Mouse (Mus musculus) kidney, embryonic 14.5 days (tissue): Measurements from ENCODE around the gene Galc. TPM values are rescaled to one million over a fixed set of nuclear protein-coding genes. Genes with fewer than 3 reads are reported as not detected.

ENCODE experiments used
- ATAC-seq: fragments of 200-750 bp; cut with Nextera tagmentation; 2 replicates; pipeline ENCODE4 v1.8.0; 2017; ENCODE audit warnings: moderate number of reproducible peaks, mild to moderate bottlenecking, moderate TSS enrichment, moderate library complexity; ENCODE audit not compliant: low FRiP score, low TSS enrichment
- H3K27ac ChIP-seq: fragments of 300-500 bp; sonication (generic); 2 replicates; pipeline ENCODE4 v1.5.1; 2014; ENCODE audit warnings: low read depth, mild to moderate bottlenecking, low read length, moderate library complexity, mixed read lengths
- H3K27me3 ChIP-seq: fragments of 300-500 bp; sonication (generic); 2 replicates; pipeline ENCODE4 v1.6.1; 2014; ENCODE audit warnings: mild to moderate bottlenecking, low read length; ENCODE audit not compliant: control insufficient read depth, insufficient read depth
- H3K36me3 ChIP-seq: fragments of 300-500 bp; sonication (generic); 2 replicates; pipeline ENCODE4 v1.6.1; 2014; ENCODE audit warnings: low read length, mixed read lengths; ENCODE audit not compliant: control insufficient read depth, insufficient read depth
- H3K4me1 ChIP-seq: fragments of 300-500 bp; sonication (generic); 2 replicates; pipeline ENCODE4 v1.6.1; 2014; ENCODE audit warnings: low read length, mixed read lengths; ENCODE audit not compliant: control insufficient read depth, insufficient read depth
- H3K4me2 ChIP-seq: fragments of 300-500 bp; sonication (generic); replicated peaks from 2 replicates; pipeline ENCODE4 v1.6.1; 2014; ENCODE audit warnings: low read depth, mild to moderate bottlenecking, low read length
- H3K4me3 ChIP-seq: fragments of 300-500 bp; sonication (generic); 2 replicates; pipeline ENCODE4 v1.5.1; 2014; ENCODE audit warnings: mild to moderate bottlenecking, low read length
- H3K9ac ChIP-seq: fragments of 300-500 bp; sonication (generic); 2 replicates; pipeline ENCODE4 v1.6.1; 2014; ENCODE audit warnings: low read depth, mild to moderate bottlenecking, low read length, moderate library complexity
- H3K9me3 ChIP-seq: fragments of 300-500 bp; sonication (generic); 2 replicates; pipeline ENCODE4 v1.6.1; 2016; ENCODE audit warnings: low read length; ENCODE audit not compliant: control insufficient read depth
- WGBS: fragments of 180-500 bp; shearing (Covaris S2); extraction: QIAGEN DNeasy Blood & Tissue Kit; methylation state at CpG from one replicate; pipeline ENCODE4 v1.1.7; 2014; 5-methylcytosine and 5-hydroxymethylcytosine counted together
- polyA plus RNA-seq: library from polyadenylated mRNA; unstranded; fragments of >200 nt; fragmentation: Nextera tagmentation; extraction: Ambion mirVana; gene quantifications from 2 replicates; pipeline ENCODE4 v1.2.1, GENCODE M21; 2014

Gene Galc
- polyA plus RNA-seq = 7.7 and 14.9 TPM in 2 replicates

DNA sequence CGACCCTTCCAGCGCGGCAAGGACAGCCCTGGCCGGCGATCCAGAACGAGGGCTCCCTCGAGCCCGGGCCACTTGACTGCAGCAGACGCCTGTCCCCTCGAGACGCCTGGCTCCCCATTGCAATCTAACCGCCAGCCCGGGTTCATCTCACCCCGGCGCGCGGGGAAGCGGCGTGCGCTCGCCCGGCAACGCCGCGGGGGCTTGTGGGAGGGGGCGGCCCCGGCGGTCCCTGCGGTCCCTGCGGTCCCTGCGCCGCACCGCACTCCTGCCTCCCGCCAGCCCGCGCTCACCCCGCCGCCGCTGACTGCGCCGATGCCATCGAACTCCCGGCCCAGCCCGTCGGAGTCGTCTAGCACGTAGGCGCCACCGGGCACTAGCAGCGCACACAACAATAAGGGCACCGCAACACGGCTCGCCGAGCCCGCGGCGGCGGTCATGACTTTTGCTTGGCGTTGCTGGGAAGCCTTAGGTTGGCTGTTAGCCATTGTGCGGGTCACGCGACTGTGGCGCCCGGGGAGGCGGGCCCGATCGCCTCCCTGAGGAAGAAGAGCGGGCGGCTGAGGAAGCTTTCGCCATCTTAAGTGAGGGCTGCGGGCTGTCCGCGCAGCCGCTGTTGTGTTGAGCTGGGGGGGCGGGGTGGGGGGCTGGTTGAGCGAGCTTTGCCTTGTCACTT lies at the start of gene Galc:
TSS of gene Galc (minus strand) at position 615 of the 673 bp plus-strand sequence.
- Histone ChIP-seq H3K9me3 (no peaks in the 10 kb centered on the region), H3K4me3 (peak within 1 kb of the TSS; percentile 85), H3K9ac (peak within 1 kb of the TSS; percentile 96), H3K4me2 (peak within 1 kb of the TSS; percentile 62), H3K27me3 (no peaks in the 10 kb centered on the region), H3K4me1 (0 out of 2 replicates have a peak, but pooled peaks cover 4% of the 10 kb centered on the region), H3K27ac (peak within 1 kb of the TSS; percentile 95), H3K36me3 (no peaks in the 10 kb centered on the region; the same call in 1 of the 2 replicates)
- WGBS = under 1% methylated on average over 70 of the region's 76 CpGs
- ATAC-seq = peak; percentile 95

DNA sequence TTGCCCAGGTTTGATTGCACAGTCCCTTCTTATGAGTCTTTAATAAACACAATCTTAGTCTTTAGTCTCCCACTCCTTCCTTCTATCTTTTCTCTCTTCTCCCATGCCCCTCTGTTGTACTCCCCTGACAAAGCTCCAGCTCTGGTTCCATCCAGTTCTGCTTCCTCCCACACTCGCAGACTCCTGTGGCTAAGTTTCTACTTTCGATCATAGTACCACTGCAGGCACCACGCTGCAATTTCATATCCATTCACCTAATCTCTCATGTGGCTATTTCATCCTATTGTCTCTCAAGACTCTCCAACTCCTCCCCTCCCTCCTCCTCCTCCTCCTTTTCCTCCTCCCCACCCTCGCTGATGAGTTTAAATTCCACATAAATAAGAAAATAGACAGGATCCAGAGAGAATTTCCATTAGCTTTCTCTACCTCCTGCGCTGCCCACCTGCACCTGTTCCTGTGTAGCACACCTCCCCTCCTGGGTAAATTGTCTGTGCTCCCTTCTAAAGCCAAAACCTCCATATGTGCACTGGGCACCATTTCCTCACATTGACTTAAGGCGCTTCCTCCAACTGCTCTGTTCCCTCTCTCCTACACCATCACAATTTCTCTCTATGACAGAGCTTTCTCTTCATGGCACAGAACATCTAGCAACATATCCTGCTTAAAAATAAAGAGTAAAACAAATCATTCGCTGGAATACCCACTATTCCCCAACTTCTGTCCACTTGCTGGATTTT lies 48.1 kb upstream of the Galc start:
- Histone ChIP-seq H3K27ac (no peak overlapping the region), H3K4me2 (no peak overlapping the region), H3K27me3 (no peaks in the 10 kb centered on the region), H3K9ac (no peak overlapping the region), H3K9me3 (no peaks in the 10 kb centered on the region), H3K4me1 (no peaks in the 10 kb centered on the region), H3K36me3 (no peaks in the 10 kb centered on the region), H3K4me3 (no peak overlapping the region)
- ATAC-seq = no peak
- whole genome bisulfite sequencing = 88% methylated on average over 7 of the region's 7 CpGs

DNA sequence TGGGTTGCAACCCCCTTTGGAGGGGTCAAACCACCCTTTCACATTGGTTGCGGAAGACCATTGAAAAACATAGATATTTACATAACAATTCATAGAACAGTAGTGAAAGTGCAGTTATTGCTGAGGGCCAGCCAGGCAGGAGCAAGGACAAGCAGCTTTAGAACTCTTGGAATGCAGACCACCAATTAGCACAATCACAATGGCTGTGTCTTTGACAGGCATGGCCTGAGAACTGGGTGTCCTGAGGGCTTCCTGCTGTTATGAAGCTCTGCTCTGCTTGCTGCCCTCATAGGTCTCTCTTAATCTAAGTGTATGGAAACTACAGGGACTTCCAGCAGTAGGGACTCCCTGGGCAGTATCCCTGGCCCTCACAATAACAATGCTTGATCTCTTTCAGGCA lies 43.8 kb upstream of the Galc start:
- H3K36me3 ChIP-seq = no peaks in the 10 kb centered on the region

DNA sequence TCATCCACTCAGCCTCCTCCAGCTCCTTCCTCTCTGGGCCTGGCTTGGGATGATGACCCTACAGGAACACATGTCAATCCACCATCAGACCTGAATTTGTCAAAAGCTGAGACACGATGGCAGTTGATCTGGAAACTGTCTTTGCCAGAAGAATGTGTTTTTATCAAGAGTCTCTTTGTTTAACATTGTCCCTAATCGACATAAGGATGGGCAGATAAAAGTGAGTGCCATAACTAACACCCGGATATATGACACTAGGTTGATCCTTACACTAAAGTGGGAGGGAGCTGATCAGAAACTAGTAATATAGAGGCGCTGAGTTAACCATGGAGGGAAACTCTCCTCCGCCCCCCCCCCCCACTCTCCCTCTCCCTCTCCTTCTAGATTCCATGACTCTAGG lies 42.7 kb upstream of the Galc start:
- Histone ChIP-seq H3K9me3 (no peaks in the 10 kb centered on the region), H3K36me3 (no peaks in the 10 kb centered on the region), H3K27ac (no peak overlapping the region), H3K4me3 (no peak overlapping the region), H3K27me3 (no peaks in the 10 kb centered on the region), H3K4me2 (no peak overlapping the region), H3K9ac (no peak overlapping the region), H3K4me1 (no peaks in the 10 kb centered on the region)
- WGBS = 88% methylated on average over 5 of the region's 5 CpGs
- ATAC-seq = no peak

More for the DNA sequence above, 43.8 kb upstream of the Galc start:
- no peaks in the 10 kb centered on the region for H3K9me3 ChIP-seq
- no peaks in the 10 kb centered on the region for H3K27me3 ChIP-seq
- H3K4me1 ChIP-seq = no peaks in the 10 kb centered on the region
- H3K4me3 ChIP-seq = no peak overlapping the region
- no peak overlapping the region for H3K27ac ChIP-seq
- H3K4me2 ChIP-seq = no peak overlapping the region
- no peak for ATAC-seq
- no peak overlapping the region for H3K9ac ChIP-seq
- 89% methylated on average over 1 of the region's 1 CpGs for WGBS

DNA sequence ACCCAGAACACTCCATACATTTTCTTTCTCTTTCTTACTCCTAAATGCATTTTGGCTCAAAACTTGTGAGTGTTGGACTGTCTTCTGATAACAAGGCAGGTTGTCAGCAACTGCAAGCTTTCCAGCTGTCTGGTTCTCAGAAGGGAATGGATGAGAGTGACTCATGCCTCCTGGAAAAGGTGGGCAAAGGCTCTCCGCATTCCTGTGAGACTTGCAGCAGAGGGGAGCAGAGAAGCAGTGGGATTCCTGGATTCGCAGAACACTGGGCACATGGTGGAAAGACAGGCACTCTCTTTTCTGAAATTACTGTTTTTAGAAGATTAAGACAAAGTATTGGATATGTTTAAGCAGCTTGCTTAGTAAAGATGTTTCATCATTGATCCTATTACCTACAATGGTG lies 35.0 kb upstream of the Galc start:
- H3K9ac ChIP-seq = no peak overlapping the region
- 83% methylated on average over 2 of the region's 2 CpGs for WGBS
- H3K27ac ChIP-seq = no peak overlapping the region
- H3K4me1 ChIP-seq = no peaks in the 10 kb centered on the region
- H3K9me3 ChIP-seq = no peaks in the 10 kb centered on the region
- H3K4me2 ChIP-seq = no peak overlapping the region
- H3K36me3 ChIP-seq = no peaks in the 10 kb centered on the region
- H3K4me3 ChIP-seq = no peak overlapping the region
- H3K27me3 ChIP-seq = no peaks in the 10 kb centered on the region
- no peak for ATAC-seq

DNA sequence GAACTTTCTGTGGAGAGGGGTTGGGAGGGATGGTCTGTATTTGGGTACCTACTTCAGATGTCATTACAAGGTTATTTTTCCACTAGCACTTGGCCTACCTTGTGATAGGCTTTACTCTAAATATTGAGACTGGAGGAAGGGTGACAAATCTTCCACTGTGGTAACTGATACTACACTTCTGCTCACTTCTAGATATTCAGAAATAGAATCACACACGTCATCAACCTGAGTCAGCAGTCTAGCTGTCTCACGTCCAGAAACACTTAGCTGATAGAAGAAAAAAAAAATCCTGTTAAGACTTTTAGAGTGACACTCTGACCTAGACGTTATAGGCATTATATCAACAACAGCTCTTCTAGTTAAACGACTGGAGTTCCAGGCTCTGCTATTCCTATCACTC lies 33.0 kb upstream of the Galc start:
- Histone ChIP-seq H3K36me3 (no peaks in the 10 kb centered on the region), H3K4me3 (no peak overlapping the region), H3K9me3 (no peaks in the 10 kb centered on the region), H3K27ac (no peak overlapping the region), H3K4me1 (no peaks in the 10 kb centered on the region), H3K4me2 (no peak overlapping the region), H3K27me3 (no peaks in the 10 kb centered on the region), H3K9ac (no peak overlapping the region)
- 55% methylated on average over 4 of the region's 4 CpGs for WGBS
- no peak for ATAC-seq

DNA sequence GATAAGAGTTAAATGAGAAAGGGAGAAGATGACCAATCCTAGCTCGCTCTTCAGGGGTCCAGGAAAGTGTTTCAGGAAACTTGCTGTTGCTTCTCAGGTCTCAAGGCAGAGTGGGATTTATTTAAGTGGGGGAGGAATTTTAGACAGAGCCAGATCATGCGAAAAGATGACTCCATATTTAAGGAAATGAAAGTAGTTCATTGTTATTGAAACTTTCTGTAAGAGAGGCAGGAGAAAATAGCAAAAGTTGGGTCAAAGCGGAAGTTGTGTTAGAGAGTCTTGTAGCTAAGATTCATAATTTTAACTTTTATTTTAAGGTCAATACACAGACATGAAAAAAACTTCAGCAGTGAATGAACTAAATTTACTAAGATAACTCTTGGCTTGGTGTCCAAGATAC lies 31.2 kb upstream of the Galc start:
- Histone ChIP-seq H3K36me3 (no peaks in the 10 kb centered on the region), H3K9ac (no peak overlapping the region), H3K27me3 (no peaks in the 10 kb centered on the region), H3K4me1 (no peaks in the 10 kb centered on the region), H3K4me3 (no peak overlapping the region), H3K27ac (no peak overlapping the region), H3K4me2 (no peak overlapping the region), H3K9me3 (no peaks in the 10 kb centered on the region)
- no peak for ATAC-seq
- 82% methylated on average over 3 of the region's 3 CpGs for WGBS

- no peaks in the 10 kb centered on the region for H3K4me1 ChIP-seq
- H3K27ac ChIP-seq = no peak overlapping the region
- H3K4me2 ChIP-seq = no peak overlapping the region
- 83% methylated on average over 3 of the region's 3 CpGs for WGBS
- no peaks in the 10 kb centered on the region for H3K9me3 ChIP-seq
- ATAC-seq = no peak
- no peaks in the 10 kb centered on the region for H3K36me3 ChIP-seq
- no peak overlapping the region for H3K9ac ChIP-seq
- no peak overlapping the region for H3K4me3 ChIP-seq
- no peaks in the 10 kb centered on the region for H3K27me3 ChIP-seq
These were observed 25.2 kb upstream of the Galc start for GRCm38 (mm10) chr12:98284477-98284876.

- 80% methylated on average over 3 of the region's 3 CpGs for WGBS
- Histone ChIP-seq H3K36me3 (no peaks in the 10 kb centered on the region), H3K4me3 (no peak overlapping the region), H3K27me3 (no peaks in the 10 kb centered on the region), H3K9ac (no peak overlapping the region), H3K27ac (no peak overlapping the region), H3K4me2 (no peak overlapping the region), H3K4me1 (no peaks in the 10 kb centered on the region), H3K9me3 (no peaks in the 10 kb centered on the region)
- ATAC-seq = no peak
These were observed 24.2 kb upstream of the Galc start for GRCm38 (mm10) chr12:98283487-98283860.
